Mouse (Mus musculus): ENCODE data around the gene Pde5a.

The Pde5a gene

GRCm38 (mm10) chr3:122766930-122767329, 38.2 kb downstream of the Pde5a start:
- no peak for DNase-seq

GRCm38 (mm10) chr3:122767841-122768240, 39.1 kb downstream of the Pde5a start:
- DNase-seq: no peak

GRCm38 (mm10) chr3:122781417-122781816, 52.7 kb downstream of the Pde5a start:
- DNase-seq: no peak

- DNase-seq: peak; percentile 10
Measured at GRCm38 (mm10) chr3:122784245-122784644, 55.5 kb downstream of the Pde5a start.

- DNase-seq: no peak
Measured at GRCm38 (mm10) chr3:122788314-122788713, 59.6 kb downstream of the Pde5a start.

- no peak for DNase-seq
Measured at GRCm38 (mm10) chr3:122789544-122789943, 60.8 kb downstream of the Pde5a start.

GRCm38 (mm10) chr3:122800050-122800449, 71.3 kb downstream of the Pde5a start:
- DNase-seq: no peak

- no peak for DNase-seq
Measured at GRCm38 (mm10) chr3:122800553-122801435, 72.0 kb downstream of the Pde5a start.

- no peak for DNase-seq
Measured at GRCm38 (mm10) chr3:122801436-122802221, 72.9 kb downstream of the Pde5a start.

GRCm38 (mm10) chr3:122807313-122807712, 78.6 kb downstream of the Pde5a start:
- DNase-seq: no peak

GRCm38 (mm10) chr3:122810090-122810863, 81.5 kb downstream of the Pde5a start:
- no peak for DNase-seq

- DNase-seq: no peak
Measured at GRCm38 (mm10) chr3:122810986-122811385, 82.2 kb downstream of the Pde5a start.

GRCm38 (mm10) chr3:122814531-122814930, 85.8 kb downstream of the Pde5a start:
- peak; percentile 47 for DNase-seq

- no peak for DNase-seq
Measured at GRCm38 (mm10) chr3:122818282-122818681, 89.5 kb downstream of the Pde5a start.

GRCm38 (mm10) chr3:122820700-122821099, 92.0 kb downstream of the Pde5a start:
- no peak for DNase-seq

- no peak for DNase-seq
Measured at GRCm38 (mm10) chr3:122828270-122829058, 99.7 kb downstream of the Pde5a start.

- DNase-seq: no peak
Measured at GRCm38 (mm10) chr3:122834519-122834918, 105.8 kb downstream of the Pde5a start.

- no peak for DNase-seq
Measured at GRCm38 (mm10) chr3:122835097-122835850, 106.5 kb downstream of the Pde5a start.

- DNase-seq: no peak
Measured at GRCm38 (mm10) chr3:122837639-122838038, 108.9 kb downstream of the Pde5a start.

GRCm38 (mm10) chr3:122848410-122849034, 119.8 kb downstream of the Pde5a start:
- DNase-seq: no peak

GRCm38 (mm10) chr3:122855149-122855548, 126.4 kb downstream of the Pde5a start:
- no peak for DNase-seq

Data from lung, postnatal 36 days (tissue).